Mouse (Mus musculus) layer of hippocampus, adult 2 months (tissue): ENCODE data around the gene 4930402F06Rik. TPM values are rescaled to one million over a fixed set of nuclear protein-coding genes. Genes with fewer than 3 reads are reported as not detected.

Experiments used
- DNase-seq, 2 experiments: peaks; one replicate each; pipeline ENCODE4 v3.0.0; 2022; ENCODE audit warnings: low spot score in 2 of 2
- H3K27ac ChIP-seq: fragments of 200-600 bp; 2 replicates; pipeline ENCODE4 v1.8.1; 2022
- H3K4me3 ChIP-seq: fragments of 200-600 bp; 2 replicates; pipeline ENCODE4 v1.8.1; 2022; ENCODE audit warnings: mild to moderate bottlenecking
- CTCF ChIP-seq: fragments of 200-600 bp; conservative IDR thresholded peaks from 2 replicates; pipeline ENCODE4 v1.8.1; 2022; ENCODE audit warnings: antibody characterized with exemption, mild to moderate bottlenecking, moderate library complexity
- total RNA-seq, 2 experiments: library from RNA; stranded (reverse); gene quantifications; 2 replicates each; pipeline ENCODE4 v1.2.3; 2021

4930402F06Rik gene
- total RNA-seq, 2 experiments from 2014 or later: not detected

DNA sequence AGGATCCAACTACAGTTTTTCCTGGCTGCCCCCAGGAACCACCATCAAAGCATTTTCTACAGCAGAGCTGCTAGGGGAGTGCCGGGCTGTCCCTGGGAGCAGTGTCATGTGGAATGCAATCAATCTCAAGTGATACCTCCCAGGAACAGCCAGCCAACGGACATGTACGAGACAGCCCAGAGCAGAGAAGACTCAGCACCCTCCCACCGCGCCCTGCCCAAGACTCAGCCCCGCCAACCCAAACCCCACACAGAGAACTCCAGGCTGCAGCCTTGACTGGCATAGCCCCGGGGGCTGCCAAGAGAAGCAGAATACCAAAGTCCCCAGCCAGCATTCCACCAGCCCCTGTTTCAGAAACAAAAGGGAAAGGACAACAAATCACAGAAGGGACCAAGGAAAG, 35.0 kb upstream of the 4930402F06Rik start:
- no peak for DNase-seq
- no peak for TF ChIP-seq CTCF
- Histone ChIP-seq H3K27ac (no peak overlapping the region; the same call in 1 of the 2 replicates), H3K4me3 (no peak overlapping the region; the same call in 1 of the 2 replicates)

DNA sequence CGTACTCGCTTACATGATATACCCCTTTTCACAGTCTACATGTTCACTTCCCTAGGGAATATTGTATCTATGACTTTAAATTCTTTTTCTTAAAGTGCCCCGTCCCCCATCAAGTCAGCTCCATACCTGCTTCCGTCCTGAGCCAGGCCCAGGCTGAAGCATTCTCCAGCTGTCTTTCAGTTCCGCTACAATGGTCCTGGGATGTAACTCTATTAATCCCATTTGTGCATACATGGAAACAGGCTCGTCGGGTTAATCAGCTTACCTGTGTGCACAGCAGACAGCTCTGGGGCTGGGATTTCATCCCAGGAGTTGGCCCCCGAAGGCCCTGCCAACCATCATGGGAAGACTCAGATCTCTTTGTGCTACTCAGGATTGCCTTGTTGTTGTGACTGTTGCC, 33.8 kb upstream of the 4930402F06Rik start:
- no peak for DNase-seq
- no peak overlapping the region for H3K27ac ChIP-seq
- H3K4me3 ChIP-seq: no peak overlapping the region
- TF ChIP-seq CTCF: no peak

DNA sequence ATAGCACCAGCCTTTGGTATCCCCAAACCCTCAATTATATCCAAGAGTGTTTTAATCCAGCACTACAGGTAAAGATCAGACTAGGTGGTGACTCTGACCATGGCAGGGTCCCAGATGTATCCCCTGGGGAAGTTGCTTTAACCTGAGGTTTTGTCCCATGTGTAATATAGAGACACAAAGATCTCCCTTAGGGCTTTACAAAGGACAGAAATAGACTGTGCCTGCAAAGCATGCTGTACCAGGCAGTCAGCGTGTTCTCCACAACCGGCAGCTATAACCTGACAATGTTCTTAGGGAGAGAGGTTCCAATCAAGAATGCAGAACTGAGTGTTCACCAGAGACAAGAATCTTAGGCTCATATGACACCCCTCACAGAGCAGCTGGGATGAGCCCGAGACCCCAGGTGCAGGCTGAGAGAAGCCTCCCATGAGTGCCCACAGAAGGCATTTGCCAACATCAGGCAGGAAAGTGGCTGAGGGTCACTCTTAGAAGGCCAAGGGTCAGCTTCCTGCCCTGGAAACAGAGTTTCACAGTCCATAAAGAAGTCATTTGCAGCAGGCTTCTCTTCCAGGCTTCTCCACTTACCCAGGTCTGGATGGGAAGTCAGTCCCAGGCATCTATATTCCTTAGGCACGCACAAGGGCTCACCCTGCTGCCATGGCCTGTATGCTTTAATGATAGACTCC, 31.8 kb upstream of the 4930402F06Rik start:
- Histone ChIP-seq H3K27ac (no peak overlapping the region), H3K4me3 (no peak overlapping the region)
- DNase-seq: no peak
- no peak for TF ChIP-seq CTCF

DNA sequence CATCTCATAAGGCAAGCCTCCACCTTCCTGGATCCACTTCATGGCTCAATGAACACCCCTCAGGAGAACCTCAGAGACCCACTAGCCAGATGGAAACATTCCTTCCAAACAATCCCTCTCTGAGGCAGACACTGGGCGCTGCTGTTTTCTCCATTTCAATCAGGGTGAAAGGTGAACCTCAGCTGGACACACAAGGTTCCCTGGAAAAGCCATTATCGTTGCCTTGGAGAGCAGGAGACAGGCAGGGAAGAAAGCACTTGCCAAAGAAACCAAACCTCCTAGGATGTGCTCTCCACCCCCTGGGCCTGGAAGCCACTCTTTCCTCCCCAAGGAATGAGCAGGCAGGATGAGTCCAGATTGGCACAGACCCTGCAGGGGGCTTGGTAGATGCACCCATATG, 30.6 kb upstream of the 4930402F06Rik start:
- no peak overlapping the region for H3K27ac ChIP-seq
- TF ChIP-seq CTCF: no peak
- H3K4me3 ChIP-seq: no peak overlapping the region
- no peak for DNase-seq

DNA sequence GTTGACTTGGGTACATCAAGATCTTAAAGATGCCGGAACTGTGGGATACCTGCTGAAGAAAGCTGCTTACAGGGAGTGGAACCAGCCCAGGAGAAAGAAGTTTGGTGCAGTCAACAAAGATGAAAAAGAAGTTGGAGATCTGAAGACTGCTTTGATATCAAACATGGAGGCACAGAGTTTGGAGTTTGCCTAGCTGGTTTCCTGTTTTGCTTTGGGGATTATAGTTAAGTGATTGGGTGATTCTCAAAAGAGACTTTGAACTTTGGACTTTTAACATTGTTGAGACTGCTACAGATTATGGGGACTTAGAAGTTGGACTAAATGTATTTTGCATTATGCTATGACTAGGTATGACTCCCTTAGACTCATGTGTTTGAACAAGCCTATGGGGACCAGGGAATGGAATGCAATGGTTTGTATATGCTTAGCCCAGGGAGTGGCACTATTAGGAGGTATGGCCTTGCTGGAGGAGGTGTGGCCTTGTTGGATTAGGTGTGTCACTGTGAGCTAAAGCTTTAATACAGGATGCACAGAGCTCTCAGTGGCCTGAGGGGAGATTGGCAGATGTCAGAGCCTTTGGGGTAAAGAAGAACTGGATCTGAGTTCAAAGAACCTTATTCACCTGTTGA, 26.9 kb upstream of the 4930402F06Rik start:
- no peak for TF ChIP-seq CTCF

DNA sequence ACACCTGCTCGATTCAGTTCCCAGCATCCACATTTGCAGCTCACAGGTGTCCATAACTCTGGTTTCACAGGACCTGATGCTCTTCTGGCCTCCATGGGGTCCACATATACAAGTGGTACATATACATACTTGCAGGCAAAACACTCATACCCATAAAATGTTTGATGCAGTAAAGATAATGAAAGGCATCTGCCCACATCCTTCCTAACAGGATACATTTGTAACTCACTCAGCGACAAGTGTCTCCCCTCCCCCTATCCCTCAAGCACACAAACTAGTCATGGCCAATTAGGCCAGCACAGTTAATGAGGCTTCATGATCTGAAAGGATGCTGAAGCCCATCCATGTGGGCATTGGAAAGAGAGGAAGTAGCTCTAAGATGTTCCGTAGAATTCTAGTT, 25.4 kb upstream of the 4930402F06Rik start:
- DNase-seq: no peak
- H3K27ac ChIP-seq: no peak overlapping the region
- TF ChIP-seq CTCF: no peak
- H3K4me3 ChIP-seq: no peak overlapping the region

More for the DNA sequence above, 26.9 kb upstream of the 4930402F06Rik start:
- DNase-seq: no peak
- H3K27ac ChIP-seq: no peak overlapping the region
- H3K4me3 ChIP-seq: no peak overlapping the region

DNA sequence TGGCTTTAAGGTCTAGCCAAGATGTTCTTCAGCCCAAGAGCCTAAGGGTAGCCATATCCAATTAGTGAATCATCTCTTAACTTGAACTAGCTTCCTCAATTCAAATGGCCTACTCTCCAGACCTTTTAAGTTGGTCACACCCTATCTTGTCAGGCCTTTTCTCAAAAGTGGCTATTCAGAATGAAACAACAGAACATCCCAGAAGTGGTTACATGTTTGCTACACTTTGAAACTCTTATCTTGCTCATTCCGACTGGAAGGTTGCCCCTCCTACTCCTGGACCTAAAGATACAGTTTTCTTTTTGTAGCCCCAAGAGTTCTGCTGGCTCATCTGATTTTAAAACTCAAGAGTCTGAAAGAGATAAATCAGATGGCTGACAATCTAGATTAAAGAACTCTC, 23.7 kb upstream of the 4930402F06Rik start:
- TF ChIP-seq CTCF: no peak
- no peak for DNase-seq
- no peak overlapping the region for H3K27ac ChIP-seq
- no peak overlapping the region for H3K4me3 ChIP-seq

DNA sequence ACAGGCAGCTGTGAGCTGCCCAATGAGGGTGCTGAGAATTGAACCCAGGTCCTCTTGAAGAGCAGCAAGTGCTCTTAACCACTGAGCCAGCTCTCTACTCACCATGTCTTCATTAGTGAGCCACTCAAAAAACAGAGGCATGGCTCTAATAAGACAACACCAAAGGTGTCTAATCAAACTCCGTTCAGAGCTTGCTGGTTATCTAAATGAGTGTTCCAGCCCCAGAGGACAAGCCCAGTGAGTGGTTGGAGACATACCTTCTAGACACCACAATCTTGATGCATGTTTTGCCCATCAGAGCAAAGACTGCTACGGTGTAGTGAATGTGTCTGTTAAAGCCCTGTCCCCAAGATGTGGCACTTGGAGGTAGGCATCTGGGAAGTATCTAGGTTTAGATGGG, 22.7 kb upstream of the 4930402F06Rik start:
- TF ChIP-seq CTCF: no peak
- no peak for DNase-seq
- Histone ChIP-seq H3K27ac (no peak overlapping the region), H3K4me3 (no peak overlapping the region)

DNA sequence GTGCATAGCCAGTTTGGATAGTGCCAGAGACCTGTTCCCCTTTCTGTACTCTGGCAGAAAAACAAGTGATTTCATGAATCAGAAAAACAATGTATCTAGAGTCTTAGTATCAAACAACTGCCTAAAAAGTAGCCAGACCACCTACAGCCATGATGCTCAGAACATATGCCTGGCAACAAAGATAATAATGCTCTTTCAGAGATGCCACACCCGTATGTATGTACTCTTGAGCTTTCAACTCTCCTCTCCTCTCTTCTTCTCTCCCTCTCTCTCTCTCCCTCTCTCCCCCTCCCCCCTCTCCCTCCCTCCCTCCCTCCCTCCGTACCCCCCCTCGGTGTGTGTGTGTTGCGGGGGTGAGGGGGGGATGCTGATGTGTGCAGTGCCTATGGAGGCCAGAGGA, 22.3 kb upstream of the 4930402F06Rik start:
- H3K27ac ChIP-seq: no peak overlapping the region
- DNase-seq: no peak
- no peak for TF ChIP-seq CTCF
- no peak overlapping the region for H3K4me3 ChIP-seq

DNA sequence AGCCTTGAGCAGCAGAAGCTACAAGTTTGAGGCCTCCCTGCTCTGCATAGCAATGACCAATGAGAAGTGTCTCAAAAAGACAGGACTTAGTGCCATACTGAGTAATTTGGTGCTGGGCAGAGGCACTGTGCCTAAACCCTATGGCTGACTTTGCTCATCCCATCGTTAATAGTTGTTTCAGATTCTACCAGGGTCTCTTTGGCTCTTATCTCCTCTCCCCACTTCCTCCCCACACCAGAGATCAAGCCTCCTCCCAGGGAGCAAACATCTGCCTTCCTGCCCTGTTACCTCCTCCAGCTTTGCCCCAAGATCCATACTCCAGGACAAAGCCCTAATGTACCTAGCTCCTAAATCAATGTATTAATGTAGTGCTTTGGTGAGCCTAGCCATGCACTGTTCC, 20.3 kb upstream of the 4930402F06Rik start:
- no peak for TF ChIP-seq CTCF
- Histone ChIP-seq H3K27ac (no peak overlapping the region), H3K4me3 (no peak overlapping the region)
- no peak for DNase-seq

DNA sequence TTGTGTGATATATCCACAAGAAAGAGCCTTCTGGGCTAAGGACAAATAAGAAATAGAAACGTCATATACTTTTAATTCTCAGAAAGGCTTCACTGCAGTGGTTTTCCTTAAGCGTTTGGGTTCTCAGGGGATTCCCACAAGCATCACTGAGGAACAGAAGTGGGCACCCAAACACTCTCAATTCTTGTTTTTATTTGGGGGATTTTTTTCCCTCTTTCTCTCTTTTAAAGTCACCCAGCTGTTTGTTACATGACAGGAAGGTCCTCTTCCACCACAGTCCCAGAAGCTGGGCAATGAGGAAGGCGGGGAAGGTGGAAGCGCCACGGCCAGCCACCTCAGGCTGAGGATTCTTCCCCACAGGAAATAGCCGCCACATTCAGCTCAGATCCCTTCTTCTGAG, 19.5 kb upstream of the 4930402F06Rik start:
- no peak overlapping the region for H3K27ac ChIP-seq
- no peak for DNase-seq
- TF ChIP-seq CTCF: no peak
- H3K4me3 ChIP-seq: no peak overlapping the region

DNA sequence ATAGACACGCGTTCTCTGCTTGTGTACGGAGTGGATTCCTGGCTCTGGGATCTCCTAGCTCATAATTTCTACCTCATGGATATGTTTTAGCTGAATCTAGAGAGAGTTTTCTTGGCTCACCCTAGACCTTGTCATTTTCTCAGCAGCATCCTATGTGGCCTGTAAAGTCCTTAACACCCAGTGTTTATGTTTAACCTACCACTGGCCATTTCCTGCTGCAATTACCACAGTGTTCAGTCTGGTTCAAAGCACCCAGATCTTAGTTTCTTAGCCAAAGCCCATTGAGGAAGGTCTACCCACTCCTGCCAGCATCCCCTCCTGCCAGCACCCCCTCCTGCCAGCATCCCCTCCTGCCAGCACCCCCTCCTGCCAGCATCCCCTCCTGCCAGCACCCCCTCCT, 15.8 kb upstream of the 4930402F06Rik start:
- DNase-seq: no peak
- Histone ChIP-seq H3K27ac (no peak overlapping the region), H3K4me3 (no peak overlapping the region)
- no peak for TF ChIP-seq CTCF

DNA sequence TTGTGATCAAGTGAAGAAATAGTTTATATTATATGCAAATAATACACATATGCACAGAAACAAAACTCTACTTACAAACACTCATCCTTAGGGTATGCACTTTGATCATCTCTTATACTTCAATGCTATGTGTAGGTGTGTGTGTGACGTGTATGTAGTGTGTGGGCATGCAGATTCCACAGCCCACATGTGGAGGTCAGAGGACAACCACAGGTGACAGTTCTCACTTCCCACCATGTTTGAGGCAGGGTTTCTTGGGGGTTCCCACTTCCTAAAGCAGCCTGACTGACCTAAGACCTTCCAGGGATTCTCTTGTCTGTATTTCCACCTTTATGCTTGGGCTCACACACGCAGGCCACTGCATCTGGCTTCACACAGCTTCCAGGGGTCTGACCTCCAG, 15.3 kb upstream of the 4930402F06Rik start:
- no peak overlapping the region for H3K4me3 ChIP-seq
- no peak overlapping the region for H3K27ac ChIP-seq
- no peak for DNase-seq
- no peak for TF ChIP-seq CTCF

DNA sequence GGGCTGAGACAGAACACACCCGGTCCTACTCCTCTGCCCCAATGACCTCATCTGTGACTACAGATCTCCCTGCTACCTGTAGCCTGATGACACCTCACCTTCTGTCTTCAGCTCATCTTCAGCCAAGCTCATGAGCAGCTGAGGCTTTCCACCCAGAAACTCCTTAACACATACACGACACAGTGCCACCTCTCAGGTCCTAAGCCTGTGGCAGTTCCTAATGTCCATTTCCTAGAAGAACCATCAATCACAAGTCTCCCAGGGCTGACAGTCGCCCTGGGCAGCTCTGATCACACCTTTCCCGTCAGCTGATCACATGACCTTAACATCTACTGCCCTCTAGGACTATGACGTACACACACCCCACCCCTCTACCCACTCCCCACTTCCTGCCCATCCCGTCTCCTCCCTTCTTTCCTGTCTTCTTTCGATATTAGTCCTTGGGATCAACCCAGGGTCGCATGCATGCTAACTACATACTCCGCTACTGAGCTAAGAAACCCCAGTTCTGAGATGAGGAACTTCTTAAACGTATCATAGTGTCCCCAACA, 14.7 kb upstream of the 4930402F06Rik start:
- no peak for DNase-seq
- no peak for TF ChIP-seq CTCF
- no peak overlapping the region for H3K27ac ChIP-seq
- H3K4me3 ChIP-seq: no peak overlapping the region
